Mouse (Mus musculus): Measurements from ENCODE around the gene Snapc1.

Gene Snapc1

GRCm38 (mm10) chr12:73989594-73989993 lies 25.3 kb downstream of the Snapc1 start:
- no peak for DNase-seq (ENCODE audit: low spot score in 2 of 2)

GRCm38 (mm10) chr12:73996906-73997296 lies 32.6 kb downstream of the Snapc1 start:
- DNase-seq (ENCODE audit: low spot score in 2 of 2) = no peak

- DNase-seq (ENCODE audit: low spot score in 2 of 2) = peak; percentile 33 to 47
Observed at GRCm38 (mm10) chr12:73997297-73998127, 33.2 kb downstream of the Snapc1 start, which contains the start of gene Syt16. Gene Syt16, plus strand, starts transcription at chr12:73997661.

GRCm38 (mm10) chr12:73998128-73998456 lies 33.8 kb downstream of the Snapc1 start:
- no peak for DNase-seq (ENCODE audit: low spot score in 2 of 2)

- no peak for DNase-seq (ENCODE audit: low spot score in 2 of 2)
Observed at GRCm38 (mm10) chr12:74002449-74002848, 38.2 kb downstream of the Snapc1 start.

- DNase-seq (ENCODE audit: low spot score in 2 of 2) = no peak
Observed at GRCm38 (mm10) chr12:74009448-74009911, 45.2 kb downstream of the Snapc1 start.

- DNase-seq (ENCODE audit: low spot score in 2 of 2) = peak; percentile 55 to 85
Observed at GRCm38 (mm10) chr12:74013739-74014138, 49.5 kb downstream of the Snapc1 start.

GRCm38 (mm10) chr12:74014739-74015270 lies 50.5 kb downstream of the Snapc1 start:
- DNase-seq (ENCODE audit: low spot score in 2 of 2) = no peak

- no peak for DNase-seq (ENCODE audit: low spot score in 2 of 2)
Observed at GRCm38 (mm10) chr12:74015491-74015890, 51.2 kb downstream of the Snapc1 start.

GRCm38 (mm10) chr12:74023260-74023659 lies 59.0 kb downstream of the Snapc1 start:
- no peak for DNase-seq (ENCODE audit: low spot score in 2 of 2)

- no peak for DNase-seq (ENCODE audit: low spot score in 2 of 2)
Observed at GRCm38 (mm10) chr12:74024912-74025311, 60.6 kb downstream of the Snapc1 start.

Data from frontal cortex, postnatal 14 days (tissue).